Mouse (Mus musculus) activated CD4-positive, CD25-positive, alpha-beta regulatory T cell, adult 4 months (primary cell): ENCODE data around the gene Slc51a. TPM values are rescaled to one million over a fixed set of nuclear protein-coding genes. Genes with fewer than 3 reads are reported as not detected.
"Not testable (repeated sequence)": the region's sequence is repeated elsewhere in the genome, so short reads cannot be mapped to it uniquely, and the experiment has no call there.

Experiments used
- ATAC-seq: one replicate; pipeline ENCODE4 v1.8.0; 2017
- polyA plus RNA-seq, 2 experiments: library from polyadenylated mRNA; unstranded; fragments of 100-300 nt; shearing (Covaris generic); gene quantifications; one replicate each; pipeline ENCODE4 v1.2.1; 2017

The Slc51a gene
- polyA plus RNA-seq, 2 experiments from 2014 or later: not detected

DNA sequence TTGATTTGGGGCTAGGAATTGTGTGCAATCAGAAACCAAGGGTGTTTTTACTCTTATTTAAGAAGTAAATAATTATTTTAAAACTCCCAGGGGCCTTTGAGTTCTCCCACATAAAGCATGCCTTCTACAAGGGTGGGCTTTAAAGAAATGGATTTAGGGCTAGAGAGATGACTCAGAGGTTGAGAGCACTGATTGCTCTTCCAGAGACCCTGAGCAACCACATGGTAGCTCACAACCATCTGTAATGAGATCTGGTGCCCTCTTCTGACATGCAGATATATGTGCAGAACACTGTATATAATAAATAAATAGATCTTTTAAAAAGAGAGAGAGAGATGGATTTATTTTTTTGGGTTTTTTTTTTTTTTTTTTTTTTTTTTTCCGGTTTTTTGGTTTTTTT is 22.8 kb downstream of the Slc51a start:
- no peak for ATAC-seq

DNA sequence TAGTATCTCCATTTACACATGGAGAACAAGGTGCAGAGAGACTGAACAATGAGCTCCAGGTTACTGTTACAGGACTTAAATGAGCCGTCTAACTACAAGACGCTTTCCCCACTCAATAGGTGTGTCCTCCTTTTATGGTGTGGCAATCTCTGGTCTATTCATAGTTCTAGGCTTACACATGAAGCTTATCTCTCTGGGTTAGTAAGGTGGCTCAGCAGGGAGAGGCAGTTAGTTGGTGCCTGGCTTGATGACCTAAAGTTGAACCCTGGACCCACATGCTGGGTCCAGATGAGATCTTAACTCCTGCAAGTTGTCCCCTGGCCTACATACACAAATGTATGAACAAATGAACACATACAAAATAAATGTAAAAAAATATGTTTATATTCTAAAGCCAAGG is 24.3 kb downstream of the Slc51a start:
- no peak for ATAC-seq

DNA sequence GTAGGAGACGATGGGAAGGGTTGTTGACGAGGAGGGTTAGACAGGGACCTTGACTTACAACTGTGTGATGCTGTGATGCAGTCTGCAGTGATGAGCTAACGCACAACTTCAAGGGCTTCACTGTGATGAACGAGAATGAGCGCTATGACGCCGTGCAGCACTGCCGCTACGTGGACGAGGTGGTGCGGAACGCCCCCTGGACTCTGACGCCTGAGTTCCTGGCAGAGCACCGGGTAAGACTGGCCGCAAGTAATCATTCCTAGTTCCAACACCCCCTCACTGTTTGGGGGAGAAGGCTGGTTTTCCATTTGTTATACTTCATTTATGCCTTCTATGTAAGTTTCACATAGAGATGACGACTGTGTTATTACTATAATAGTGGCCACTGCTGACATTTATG is 24.7 kb downstream of the Slc51a start:
- no peak for ATAC-seq

DNA sequence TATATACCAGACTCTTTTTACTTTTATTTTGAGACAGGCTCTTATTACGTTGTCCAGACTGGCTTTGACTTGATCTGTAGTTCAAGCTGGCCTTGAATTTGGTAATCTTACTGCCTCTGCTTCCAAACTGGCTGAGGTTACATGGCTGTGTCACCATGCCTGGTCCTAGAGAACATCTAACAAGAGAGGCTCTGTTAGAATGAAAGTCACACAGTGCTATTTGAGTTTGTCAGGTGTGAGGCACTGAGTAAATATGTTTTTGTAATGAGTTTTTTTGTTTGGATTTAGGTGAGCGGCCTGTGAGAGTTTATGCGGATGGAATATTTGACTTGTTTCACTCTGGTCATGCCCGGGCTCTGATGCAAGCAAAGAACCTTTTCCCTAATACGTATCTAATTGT is 26.0 kb downstream of the Slc51a start:
- no peak for ATAC-seq

DNA sequence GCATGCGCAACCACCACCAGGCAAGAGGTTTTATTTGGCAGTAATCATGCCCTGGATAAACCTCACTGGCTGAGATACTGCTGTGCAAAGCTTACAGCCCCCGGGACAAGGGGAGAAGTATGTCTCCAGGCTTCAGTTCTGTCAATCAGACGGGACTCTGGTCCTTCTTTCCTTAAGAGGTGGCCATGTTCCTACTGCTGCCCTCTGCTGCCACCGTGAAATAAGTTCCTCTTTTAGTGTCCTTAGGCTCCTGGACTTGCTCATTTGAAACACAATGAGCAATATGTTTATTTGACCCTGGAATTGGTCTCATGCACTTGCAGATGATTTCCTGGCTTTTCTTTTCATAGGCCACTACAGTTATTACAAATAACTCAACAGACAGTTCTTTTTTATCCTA is 27.2 kb downstream of the Slc51a start:
- no peak for ATAC-seq

DNA sequence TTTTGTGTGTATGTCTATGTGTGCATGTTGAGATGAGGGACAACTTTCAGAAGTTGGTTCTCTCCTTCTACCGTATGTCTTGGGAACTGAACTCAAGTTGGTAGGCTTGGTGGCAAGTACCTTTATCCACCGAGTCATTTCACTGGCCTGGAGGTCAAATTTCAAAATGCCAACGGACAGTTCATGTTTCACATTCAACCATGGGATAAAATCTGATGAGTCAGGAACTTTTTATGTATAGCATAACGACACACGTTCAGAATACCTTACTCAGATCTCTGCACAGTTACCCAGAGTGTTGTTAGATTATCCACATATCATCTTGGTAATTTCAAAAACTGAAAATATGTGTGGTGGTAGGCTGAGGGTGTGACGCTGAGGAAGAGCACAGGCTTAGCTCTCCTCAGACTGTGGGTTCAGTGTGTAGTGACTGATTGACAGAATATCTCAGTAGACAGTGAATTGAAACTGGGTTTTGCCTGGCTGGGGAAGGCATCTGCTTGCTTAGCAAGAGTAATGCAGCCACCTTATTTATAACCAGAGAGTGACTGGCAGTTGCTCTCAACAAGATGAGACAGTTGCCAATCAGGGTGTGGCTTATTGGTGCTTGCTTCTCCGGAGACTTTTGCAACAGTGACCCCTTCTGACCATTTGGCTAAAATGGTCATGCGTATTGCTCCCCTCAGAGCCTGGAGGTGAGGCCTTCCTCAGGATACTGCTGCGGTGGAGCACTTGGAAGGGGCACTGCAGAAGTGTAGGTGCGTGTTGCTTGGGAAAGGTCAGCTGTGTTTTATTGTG is 29.9 kb downstream of the Slc51a start:
- ATAC-seq: no peak

DNA sequence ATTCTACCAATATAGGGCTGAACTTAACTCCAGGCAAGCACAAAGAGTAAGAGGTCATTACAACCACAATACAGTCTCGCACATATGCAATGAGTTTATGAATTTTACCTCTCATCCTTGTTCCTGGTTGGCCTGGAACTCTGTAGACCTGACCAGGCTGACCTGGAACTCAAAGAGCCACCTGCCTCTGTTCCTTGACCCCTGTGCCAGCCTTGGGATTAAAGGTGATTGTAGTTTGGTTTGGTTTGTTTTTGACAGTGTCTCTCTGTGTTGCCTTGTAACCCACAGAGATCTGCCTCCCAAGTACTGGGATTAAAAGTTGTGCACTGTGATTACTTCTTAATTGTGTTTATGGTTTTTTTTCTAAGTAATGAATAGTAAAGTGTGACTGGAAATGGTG is 30.9 kb downstream of the Slc51a start:
- no peak for ATAC-seq

DNA sequence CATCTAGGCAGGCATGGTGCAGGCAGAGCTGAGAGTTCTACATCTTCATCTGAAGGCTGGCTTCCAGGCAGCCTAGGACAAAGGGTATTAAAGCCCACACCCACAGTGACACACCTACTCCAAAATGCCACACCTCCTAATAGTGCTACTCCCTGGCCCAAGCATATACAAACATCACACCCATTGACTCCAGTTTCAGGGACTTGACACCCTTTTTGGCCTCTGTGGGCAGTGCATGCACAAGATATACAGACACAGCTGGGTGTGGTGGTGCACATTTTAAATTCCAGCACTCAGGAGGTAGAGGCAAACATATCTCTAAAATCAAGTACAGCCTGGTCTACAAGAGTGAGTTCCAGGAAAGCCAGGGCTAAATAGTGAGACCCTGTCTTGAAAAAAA is 31.6 kb downstream of the Slc51a start:
- no peak for ATAC-seq

DNA sequence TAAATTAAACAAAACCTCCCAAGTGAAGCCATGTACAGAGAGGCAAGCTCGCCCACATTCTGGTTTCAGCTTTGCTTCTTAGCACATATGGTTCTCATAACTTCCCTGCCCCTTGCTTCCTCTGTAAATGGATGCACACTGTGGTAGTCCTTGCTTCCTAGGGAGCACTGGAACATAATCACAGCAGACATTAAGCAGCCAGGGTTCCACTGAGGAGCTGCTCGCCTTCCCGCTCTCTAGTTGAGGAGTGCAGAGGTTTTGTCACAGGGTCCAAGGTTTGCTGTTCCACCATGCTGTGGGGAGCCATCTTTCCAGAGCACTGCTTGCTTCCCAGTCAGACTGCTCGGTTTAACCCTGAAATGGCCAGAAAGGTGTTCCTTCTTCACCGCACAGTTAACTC is 33.0 kb downstream of the Slc51a start:
- no peak for ATAC-seq

DNA sequence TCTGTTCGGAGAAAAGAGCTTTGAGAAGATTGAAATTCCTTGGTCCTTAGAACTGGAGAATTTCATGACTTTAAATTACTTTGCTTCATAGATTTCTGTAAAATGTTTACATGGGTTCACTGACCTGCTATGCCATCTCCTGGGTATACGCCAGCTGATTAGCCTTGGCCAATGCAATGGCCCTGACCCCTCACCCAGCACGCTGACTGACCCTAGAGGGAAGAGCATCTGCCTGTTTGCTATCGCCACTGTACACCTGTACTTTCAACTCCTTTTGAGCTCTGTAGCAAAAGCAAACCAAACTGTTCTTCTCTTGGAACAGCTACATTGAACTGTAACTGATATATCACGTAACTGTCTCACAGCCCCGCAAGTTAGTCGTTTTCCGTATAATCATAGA is 34.6 kb downstream of the Slc51a start:
- no peak for ATAC-seq

DNA sequence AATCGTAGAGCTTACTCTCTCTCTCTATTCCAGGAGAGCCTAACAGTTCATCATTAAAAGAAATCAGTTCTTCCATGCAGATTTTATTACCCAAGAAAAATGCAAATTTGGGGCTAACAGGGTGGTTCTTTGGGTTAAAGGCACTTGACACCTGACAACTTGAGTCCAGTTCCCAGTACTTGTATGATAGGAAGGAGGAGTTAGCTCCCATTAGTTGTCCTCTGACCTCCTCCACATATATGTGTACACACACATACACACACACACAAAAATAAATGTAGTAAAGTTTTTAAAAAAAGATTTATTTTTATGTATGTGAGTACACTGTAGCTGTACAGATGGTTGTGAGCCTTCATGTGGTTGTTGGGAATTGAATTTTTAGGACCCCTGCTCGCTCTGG is 37.5 kb downstream of the Slc51a start:
- no peak for ATAC-seq

DNA sequence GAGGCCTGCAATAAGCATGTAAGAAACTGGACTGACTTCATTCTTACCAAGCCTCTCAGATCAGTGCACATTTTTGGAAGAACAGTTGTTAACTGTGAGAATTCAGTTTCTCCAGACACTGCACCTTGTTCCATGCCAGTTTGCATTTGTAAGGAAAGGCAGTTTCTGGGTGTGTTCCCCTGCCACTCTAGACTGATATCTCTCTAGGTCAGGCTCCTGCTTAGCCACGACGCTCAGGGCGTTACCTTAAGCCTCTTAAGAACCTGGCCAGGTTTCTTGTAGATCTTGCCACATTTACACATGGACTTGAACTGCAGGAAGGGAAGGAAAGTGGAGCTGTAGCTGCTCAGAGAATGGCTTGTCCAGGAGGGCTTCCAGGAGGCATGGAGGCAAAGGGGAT is 38.0 kb downstream of the Slc51a start:
- no peak for ATAC-seq

DNA sequence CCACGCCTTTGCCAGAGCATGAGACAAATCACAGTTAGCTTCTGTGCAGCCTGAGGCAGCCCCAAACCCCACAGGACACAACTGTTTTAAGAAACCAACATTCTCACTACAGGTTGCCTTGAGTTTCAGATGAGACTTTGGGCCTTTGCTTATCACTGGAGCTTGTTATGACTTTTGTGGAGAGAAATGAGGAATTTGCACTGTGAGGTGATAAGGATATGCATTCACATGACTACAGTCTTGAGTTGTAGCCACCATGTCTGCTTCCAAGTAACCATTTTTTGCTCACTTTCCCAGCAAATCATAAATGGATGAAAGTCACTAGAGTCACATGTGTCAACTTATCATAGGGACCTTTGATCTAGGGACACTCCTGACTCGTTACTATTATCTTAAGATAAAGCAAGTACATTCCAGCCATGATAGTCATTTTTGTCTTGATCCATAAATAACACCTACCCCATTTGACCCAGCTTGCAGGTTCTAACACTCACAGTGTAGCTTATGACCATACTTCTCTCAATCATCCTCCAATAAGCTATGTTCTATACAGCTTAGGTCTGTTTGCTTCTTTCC is 41.0 kb downstream of the Slc51a start:
- ATAC-seq: no peak

DNA sequence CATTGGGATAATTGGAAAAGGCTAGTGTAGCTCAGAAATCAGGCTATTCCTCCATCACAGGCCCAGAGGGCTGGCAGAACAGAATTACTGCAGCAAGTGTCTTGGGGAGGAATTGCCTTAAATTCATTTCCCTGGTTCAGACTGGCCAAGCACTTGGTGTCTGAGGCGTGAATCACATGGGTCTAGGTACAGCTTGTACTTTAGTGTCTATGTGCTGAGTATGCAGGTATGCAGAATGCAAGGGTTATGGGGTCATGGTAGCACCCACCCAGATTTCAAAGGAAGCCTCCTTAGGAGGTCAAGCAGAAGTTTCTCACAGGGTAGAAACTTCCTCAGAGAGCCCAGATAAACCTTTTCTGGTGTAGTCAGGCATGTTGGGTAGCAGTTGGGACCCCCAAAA is 42.1 kb downstream of the Slc51a start:
- no peak for ATAC-seq

DNA sequence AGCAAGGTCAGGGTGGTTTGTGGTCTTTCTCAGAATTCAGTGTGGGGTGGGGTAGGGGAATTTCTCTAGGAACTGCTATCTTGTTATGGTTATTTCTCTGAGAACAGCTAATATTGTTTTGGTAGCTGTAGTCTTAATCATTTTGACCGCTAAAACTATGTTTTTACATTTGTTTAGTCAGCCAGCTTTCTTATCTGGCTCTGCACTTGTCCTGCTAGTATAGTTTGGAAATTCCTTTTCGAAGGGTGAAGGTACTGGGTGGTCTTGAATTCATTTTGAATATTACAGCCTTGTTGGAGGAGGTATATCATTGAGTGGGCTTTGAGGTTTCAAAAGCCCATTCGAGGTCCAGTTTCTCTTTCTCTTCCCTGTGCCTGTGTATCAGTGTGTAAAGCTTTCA is 43.1 kb downstream of the Slc51a start:
- not testable (repeated sequence) for ATAC-seq

DNA sequence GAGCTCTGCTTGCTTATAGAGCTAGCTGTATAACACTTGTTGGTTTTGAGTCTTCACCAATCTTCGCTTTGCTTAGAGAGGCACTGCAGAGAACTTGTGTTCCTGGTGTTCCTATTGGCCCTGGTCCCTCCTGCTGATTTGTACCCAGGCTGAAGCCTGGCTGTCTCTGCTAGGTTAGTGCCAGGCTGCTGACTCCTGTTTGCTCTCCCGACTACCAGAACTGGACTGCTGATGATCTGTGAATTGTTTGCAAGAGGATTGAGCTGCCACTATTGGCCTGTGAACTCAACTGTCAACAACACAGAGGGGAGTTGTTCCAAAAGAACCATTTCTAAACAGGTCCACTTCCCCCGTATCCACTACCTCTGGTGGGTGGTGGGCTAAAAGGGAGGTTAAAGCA is 46.2 kb downstream of the Slc51a start:
- ATAC-seq: no peak

DNA sequence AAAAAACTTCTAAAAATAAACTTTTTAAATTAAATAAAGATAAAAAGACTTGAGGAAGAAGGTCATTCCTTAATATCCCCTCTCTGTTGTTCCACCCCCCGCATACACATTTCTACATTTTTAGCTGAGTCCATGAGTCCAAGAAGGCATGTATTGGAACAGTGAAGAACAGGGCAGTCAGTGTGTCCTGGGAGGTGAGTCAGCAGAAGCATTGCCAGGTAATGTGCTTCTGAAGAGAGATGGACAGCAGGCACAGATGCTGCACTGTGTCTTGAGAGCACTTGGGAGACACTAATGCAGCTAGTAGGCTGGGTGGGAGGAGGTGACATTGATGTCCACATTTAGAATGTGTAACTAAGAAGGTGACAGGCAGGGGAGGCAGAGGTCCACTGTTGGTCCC is 50.4 kb downstream of the Slc51a start:
- ATAC-seq: no peak

DNA sequence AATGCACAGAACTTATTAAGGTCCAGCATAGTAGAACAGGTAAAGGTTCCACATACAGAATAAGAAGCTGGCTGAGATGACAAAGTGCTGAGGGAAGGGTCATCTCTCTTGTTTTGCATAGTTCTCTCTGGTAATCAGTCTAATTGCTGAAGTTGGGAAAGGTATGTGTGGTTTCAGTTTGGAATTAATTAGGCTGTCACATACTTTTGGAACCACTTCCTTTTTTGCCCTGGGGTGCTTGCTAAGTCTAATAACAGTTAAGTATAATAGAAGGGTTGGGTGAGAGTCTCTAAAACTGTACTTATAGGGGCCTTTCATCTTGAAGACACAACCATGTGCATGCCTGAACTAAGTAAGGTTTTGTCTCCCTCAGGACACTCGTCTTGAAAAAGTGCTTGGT is 51.0 kb downstream of the Slc51a start:
- ATAC-seq: no peak

DNA sequence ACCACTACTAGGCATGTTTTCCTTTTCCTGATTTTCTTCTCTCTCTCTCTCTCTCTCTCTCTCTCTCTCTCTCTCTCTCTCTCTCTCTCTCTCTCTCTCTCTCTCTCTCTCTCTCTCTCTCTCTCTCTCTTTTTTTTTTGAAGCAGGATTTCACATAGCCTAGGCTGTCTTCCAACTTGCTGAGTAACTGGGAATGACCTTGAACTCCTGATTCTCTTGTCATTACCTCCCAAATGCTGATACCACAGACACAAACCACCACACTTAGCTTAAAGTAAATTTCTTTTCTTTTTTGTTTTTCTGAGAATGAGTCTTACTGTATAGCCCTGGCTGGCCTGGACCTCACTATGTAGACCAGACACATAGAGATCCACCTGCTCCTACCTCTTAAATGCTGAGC is 53.0 kb downstream of the Slc51a start:
- no peak for ATAC-seq

DNA sequence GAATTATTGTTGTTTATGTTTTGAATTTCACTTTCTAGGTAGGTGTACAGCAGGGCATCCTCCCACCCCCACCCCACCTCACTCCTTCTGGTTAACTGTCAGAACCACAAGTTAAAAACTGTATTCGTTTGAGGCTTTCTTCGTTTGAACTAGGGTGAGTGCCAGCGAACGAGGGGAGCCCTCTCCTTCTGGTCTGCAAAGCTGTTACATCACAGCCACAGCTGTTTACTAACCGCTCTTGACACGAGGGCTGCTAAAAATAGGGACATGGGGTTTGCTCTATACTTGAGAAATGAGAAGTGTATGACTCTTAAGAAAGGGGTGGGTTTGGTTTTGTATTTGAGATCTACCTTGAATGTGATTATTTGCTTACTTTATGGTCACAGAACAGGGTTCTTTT is 53.6 kb downstream of the Slc51a start:
- ATAC-seq: peak; percentile 6

DNA sequence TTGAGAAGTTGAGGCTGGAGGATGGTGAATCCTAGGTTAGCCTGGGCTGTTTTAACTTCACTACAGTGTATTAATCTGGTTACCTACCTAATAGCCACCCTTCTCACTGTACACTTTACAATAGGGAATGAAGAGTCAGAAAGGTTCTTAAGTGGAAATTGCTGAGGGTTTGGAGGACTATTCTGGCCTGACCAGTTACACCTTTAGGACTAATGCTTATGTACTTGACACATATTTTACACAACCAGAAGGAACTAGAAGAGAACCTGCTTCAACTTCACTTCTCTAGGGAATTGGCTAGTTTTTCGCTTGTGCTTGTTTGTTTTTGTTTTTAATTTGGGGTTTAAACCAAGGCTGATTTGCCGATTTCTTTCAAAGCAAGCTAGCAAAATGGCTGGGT is 54.5 kb downstream of the Slc51a start:
- ATAC-seq: no peak

DNA sequence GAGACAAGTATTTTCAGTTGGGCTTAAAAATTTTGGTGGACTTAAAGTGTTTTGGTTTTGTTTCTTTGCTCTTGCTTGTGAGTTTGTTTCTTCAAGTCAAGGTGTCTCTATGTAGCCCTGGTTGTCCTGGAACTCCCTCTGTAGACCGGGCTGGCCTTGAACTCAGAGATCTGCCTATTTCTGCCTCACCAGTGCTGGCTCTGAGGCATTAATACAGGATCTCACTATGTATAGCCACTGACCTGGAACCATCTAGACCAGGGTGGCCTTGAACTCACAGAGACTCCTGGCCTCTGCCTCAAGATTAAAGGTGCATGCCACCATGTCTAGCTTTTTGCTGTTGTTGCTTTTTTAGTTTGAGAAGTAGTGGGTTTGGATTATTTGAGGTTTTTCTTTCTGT is 55.8 kb downstream of the Slc51a start:
- no peak for ATAC-seq

DNA sequence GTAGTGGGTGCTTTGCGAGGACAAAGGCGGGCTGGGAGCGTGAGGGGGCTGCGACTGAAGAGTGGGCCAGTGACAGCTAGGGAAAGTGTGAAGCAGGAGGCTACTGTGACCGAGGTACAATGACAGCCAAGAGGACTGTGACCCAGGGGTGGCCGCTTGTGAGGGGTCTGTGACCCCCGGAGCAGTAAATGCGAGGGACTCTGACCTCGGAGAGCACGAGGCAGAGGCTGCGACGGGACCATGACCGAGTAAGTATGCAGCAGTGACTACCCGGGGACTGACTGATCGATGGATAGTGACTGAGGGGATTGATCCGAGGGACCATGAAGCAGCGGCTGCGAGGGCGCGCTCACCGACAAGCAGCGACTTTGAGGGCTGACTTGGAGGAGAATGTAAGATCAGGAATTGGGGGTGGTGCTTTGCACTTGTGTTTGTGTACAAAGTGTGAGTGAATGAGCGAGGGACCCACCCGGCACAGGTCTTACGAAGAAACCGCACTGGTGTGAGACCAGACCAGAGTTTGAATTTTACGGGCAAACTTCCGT is 56.6 kb downstream of the Slc51a start:
- ATAC-seq: peak; percentile 30

DNA sequence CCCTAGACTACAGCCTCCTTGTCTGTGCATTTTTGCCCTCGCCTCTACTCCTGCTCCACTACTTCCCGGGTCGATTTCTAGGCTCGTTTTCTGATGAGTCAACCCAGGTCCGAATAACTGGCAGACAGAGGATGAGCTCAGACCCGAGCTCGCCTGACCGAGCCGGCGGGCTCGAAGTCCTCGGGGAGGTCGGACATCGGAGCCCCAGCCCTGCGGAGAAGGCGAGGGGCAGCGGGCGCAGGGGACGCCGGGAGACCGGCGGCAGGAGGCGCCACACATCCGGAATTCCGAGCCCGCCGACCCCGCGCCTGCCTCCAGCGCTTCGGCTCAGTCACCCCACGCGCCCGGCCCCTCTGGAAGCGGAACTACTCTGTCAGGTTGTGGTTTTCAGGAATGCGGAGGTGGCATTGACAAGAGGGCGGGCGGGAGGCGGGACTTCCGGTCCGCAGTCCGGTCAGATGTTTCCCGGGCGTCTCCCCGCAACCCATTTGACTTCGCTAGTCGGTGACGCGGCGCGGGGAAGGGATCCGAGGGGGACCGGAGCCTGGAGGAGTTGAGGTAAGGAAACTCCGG is 57.1 kb downstream of the Slc51a start, which contains the start of gene Pcyt1a:
Gene Pcyt1a, plus strand, starts transcription at position 448 of the 573 bp plus-strand sequence.
- ATAC-seq: peak; percentile 67
